Mouse (Mus musculus) liver, embryonic 11.5 days (tissue): ENCODE results near the gene Gdpd5. TPM values are rescaled to one million over a fixed set of nuclear protein-coding genes. Genes with fewer than 3 reads are reported as not detected.

ENCODE experiments used
- ATAC-seq: fragments of 200-750 bp; cut with Nextera tagmentation; replicated peaks from 2 replicates; pipeline ENCODE4 v1.8.0; 2017; ENCODE audit warnings: moderate number of reproducible peaks, mild to moderate bottlenecking, moderate TSS enrichment, moderate library complexity; ENCODE audit not compliant: low FRiP score
- DNase-seq: peaks from one replicate; pipeline ENCODE4 v3.0.0-alpha.2; 2017; ENCODE audit warnings: low spot score
- H3K27ac ChIP-seq: fragments of 300-500 bp; sonication (generic); 2 replicates; pipeline ENCODE4 v1.5.1; 2014; ENCODE audit warnings: mild to moderate bottlenecking, low read depth, low read length, control low read depth
- H3K27me3 ChIP-seq: fragments of 300-500 bp; sonication (generic); replicated peaks from 2 replicates; pipeline ENCODE4 v1.6.1; 2014; ENCODE audit warnings: low read length, mixed read lengths; ENCODE audit not compliant: control insufficient read depth, insufficient read depth
- H3K36me3 ChIP-seq: fragments of 300-500 bp; sonication (generic); 2 replicates; pipeline ENCODE4 v1.6.1; 2014; ENCODE audit warnings: mild to moderate bottlenecking, low read length, moderate library complexity, mixed read lengths; ENCODE audit not compliant: control insufficient read depth, insufficient read depth
- H3K4me1 ChIP-seq: fragments of 300-500 bp; sonication (generic); replicated peaks from 2 replicates; pipeline ENCODE4 v1.6.1; 2014; ENCODE audit warnings: low read length, mixed read lengths; ENCODE audit not compliant: control insufficient read depth, insufficient read depth
- H3K4me2 ChIP-seq: fragments of 300-500 bp; sonication (generic); 2 replicates; pipeline ENCODE4 v1.6.1; 2014; ENCODE audit warnings: mild to moderate bottlenecking, control low read depth, moderate library complexity
- H3K4me3 ChIP-seq: fragments of 300-500 bp; sonication (generic); 2 replicates; pipeline ENCODE4 v1.5.1; 2014; ENCODE audit warnings: low read depth, low read length, control low read depth
- H3K9ac ChIP-seq: fragments of 300-500 bp; sonication (generic); 2 replicates; pipeline ENCODE4 v1.6.1; 2014; ENCODE audit warnings: low read depth, low read length, control low read depth
- H3K9me3 ChIP-seq: fragments of 300-500 bp; sonication (generic); 2 replicates; pipeline ENCODE4 v1.6.1; 2016; ENCODE audit warnings: low read length, inconsistent platforms, mixed read lengths; ENCODE audit not compliant: control insufficient read depth
- WGBS: fragments of 180-500 bp; shearing (Covaris S2); extraction: QIAGEN DNeasy Blood & Tissue Kit; methylation state at CpG from one replicate; pipeline ENCODE4 v1.1.7; 2014; 5-methylcytosine and 5-hydroxymethylcytosine counted together
- polyA plus RNA-seq: library from polyadenylated mRNA; unstranded; fragments of >200 nt; fragmentation: Nextera tagmentation; extraction: Ambion mirVana; gene quantifications from 2 replicates; pipeline ENCODE4 v1.2.1, GENCODE M21; 2014

The Gdpd5 gene
- polyA plus RNA-seq = 5.7 and 7.5 TPM in 2 replicates

DNA sequence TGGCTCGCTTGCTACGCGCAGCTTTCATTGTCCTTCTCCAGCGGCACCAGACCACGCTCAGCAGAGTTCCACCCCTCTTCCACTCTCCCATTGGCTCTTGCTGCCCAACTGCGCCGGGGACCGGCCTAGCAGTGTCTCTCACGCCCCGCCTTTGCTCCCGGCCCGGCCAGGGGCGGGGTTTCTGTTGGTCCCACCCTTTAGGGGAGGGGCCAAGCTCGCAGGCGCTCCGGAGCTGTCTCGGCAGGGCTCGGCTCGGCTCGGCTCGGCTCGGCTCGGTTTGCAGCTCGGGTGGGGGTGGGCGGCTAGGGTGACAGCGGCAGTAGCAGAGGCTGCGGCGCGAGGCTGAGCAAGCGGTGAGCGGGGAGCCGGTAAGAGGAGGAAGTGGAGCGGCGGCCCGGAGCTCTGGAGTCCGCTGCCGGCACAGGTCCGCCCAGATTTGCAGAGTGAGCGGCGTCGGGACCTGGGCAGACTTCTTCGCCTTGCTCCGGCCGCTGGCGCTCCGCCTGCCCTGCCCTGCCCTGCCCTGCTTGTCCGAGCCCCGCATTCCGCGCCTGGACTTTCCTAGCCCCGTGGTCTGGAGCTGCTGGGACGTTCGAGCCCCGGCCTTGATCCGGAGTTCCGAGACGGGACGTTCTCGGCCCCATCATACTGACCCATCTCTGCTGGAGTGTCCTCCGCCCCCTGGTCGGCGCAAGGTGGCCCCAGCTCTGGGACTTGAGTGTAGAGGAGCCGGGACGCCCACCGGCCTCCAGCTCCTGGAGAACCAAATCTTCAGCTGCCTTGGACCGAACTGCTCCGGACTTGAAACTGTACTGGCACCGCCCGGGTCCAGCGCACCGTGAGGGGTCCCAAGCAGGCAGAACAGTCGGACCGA is at the start of gene Gdpd5:
Gdpd5 (plus strand) TSS at position 201 of the 874 bp plus-strand sequence.
- no peaks in the 10 kb centered on the region for H3K36me3 ChIP-seq
- peak; percentile 100 for DNase-seq
- peak within 1 kb of the TSS; percentile 66; the same call in 1 of the 2 replicates for H3K27ac ChIP-seq
- peak within 1 kb of the TSS; percentile 66 for H3K9ac ChIP-seq
- ATAC-seq = peak; percentile 98
- no peaks in the 10 kb centered on the region for H3K9me3 ChIP-seq
- peaks cover 20% of the 10 kb centered on the region for H3K27me3 ChIP-seq
- under 1% methylated on average over 73 of the region's 73 CpGs for WGBS
- peaks cover 8% of the 10 kb centered on the region for H3K4me1 ChIP-seq
- peak within 1 kb of the TSS; percentile 60 for H3K4me3 ChIP-seq
- H3K4me2 ChIP-seq = peak within 1 kb of the TSS; percentile 94

DNA sequence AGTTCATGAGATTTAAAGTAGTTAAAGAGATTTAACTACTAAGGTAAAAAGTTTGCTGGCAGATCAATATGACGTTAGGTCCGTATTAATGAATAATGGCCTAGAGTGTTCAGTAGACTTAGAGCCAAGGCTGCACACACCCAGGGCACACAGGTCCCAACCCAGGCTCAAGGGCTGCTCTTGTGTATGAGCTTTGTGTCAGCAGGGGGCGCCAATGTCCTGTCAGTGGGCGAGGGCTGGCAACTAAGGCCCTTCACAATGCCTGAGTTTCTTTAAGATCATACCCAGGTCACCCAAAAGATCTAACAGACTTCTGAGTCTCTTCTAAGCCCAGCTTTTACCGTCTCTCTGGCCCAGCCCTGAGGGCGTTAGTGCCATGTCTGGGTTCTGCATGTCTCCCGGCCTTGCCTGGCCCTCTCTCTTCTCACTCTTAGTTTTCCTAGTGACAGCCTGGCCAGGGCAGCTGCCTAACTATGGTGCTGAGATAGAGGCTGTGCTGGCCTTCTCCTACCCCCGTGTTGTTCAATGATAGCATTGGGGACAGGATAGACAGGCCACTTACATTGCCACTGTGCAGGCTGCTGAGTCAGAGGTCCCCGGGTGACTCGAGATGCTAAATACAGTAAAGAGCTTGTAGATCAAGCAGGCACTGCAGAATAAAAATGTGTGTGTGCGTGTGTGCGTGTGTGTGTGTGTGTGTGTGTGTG is 48.3 kb upstream of the Gdpd5 start:
- Histone ChIP-seq H3K4me2 (no peak overlapping the region), H3K9ac (no peak overlapping the region), H3K36me3 (no peaks in the 10 kb centered on the region), H3K27me3 (no peaks in the 10 kb centered on the region), H3K27ac (no peak overlapping the region), H3K9me3 (no peaks in the 10 kb centered on the region), H3K4me3 (no peak overlapping the region), H3K4me1 (no peaks in the 10 kb centered on the region)
- 46% methylated on average over 12 of the region's 12 CpGs for WGBS
- ATAC-seq = no peak
- peak; percentile 74 for DNase-seq

DNA sequence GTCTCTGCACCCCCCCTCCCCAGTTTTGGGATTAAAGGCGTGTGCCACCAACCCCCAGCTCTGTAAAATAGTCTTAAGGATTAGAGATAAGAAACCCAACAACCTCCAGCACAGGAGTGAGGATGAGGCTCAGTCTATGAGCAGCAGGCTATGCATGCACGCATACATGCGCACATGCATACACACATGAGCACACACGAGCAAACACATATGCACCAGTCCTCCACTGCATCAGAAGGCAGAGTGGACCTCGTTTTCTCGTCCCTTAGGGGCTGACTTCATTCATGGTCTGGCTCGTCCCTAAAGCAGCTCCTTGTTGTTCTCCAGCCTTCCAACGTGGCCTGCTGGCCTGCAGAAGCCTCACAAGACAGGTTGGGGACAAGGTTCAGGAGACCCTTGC is 40.5 kb upstream of the Gdpd5 start:
- Histone ChIP-seq H3K9me3 (no peaks in the 10 kb centered on the region), H3K27me3 (no peaks in the 10 kb centered on the region), H3K27ac (no peak overlapping the region), H3K4me1 (no peaks in the 10 kb centered on the region), H3K9ac (no peak overlapping the region), H3K4me2 (no peak overlapping the region), H3K36me3 (peaks cover 6% of the 10 kb centered on the region), H3K4me3 (no peak overlapping the region)
- WGBS = 78% methylated on average over 8 of the region's 8 CpGs
- DNase-seq = no peak
- no peak for ATAC-seq

GRCm38 (mm10) chr7:99343577-99343976 is 37.6 kb upstream of the Gdpd5 start:
- Histone ChIP-seq H3K4me3 (no peak overlapping the region), H3K27me3 (no peaks in the 10 kb centered on the region), H3K9ac (no peak overlapping the region), H3K4me1 (no peaks in the 10 kb centered on the region), H3K27ac (no peak overlapping the region), H3K9me3 (no peaks in the 10 kb centered on the region), H3K36me3 (peaks cover 14% of the 10 kb centered on the region), H3K4me2 (no peak overlapping the region)
- 78% methylated on average over 4 of the region's 4 CpGs for WGBS
- ATAC-seq = no peak
- DNase-seq = no peak

DNA sequence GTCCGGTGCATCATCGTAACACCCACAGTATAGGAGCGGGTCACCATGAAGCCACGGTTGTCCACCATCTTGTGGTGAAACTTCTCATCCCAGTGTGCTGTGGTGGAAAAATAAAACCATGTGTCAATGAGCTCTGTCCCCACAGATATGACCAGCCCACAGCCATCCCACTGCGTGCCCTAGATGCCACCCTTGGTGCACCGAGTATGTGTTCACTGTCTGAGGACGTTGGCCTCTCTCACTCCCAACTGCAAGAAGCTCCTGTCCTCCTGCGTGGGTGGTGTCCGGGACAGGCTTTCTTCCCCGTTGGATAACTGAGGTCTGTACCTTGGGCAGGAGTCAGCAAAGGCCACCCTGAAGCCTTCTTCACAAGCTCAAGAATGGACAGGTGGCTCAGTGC is 33.9 kb upstream of the Gdpd5 start:
- H3K36me3 ChIP-seq = peaks cover 21% of the 10 kb centered on the region
- no peak for DNase-seq
- no peak overlapping the region for H3K4me2 ChIP-seq
- no peak for ATAC-seq
- 94% methylated on average over 10 of the region's 10 CpGs for WGBS
- H3K27me3 ChIP-seq = peaks cover 5% of the 10 kb centered on the region
- H3K4me3 ChIP-seq = no peak overlapping the region
- H3K9ac ChIP-seq = no peak overlapping the region
- H3K27ac ChIP-seq = no peak overlapping the region
- no peaks in the 10 kb centered on the region for H3K9me3 ChIP-seq
- H3K4me1 ChIP-seq = peaks cover 3% of the 10 kb centered on the region; the same call in 1 of the 2 replicates

- peaks cover 15% of the 10 kb centered on the region for H3K27me3 ChIP-seq
- peaks cover 5% of the 10 kb centered on the region; the same call in 1 of the 2 replicates for H3K4me1 ChIP-seq
- H3K9me3 ChIP-seq = no peaks in the 10 kb centered on the region
- H3K4me2 ChIP-seq = no peak overlapping the region
- H3K27ac ChIP-seq = no peak overlapping the region
- no peak overlapping the region for H3K9ac ChIP-seq
- peaks cover 17% of the 10 kb centered on the region for H3K36me3 ChIP-seq
- H3K4me3 ChIP-seq = no peak overlapping the region
- DNase-seq (no peak), ATAC-seq (no peak)
- WGBS = 93% methylated on average over 26 of the region's 26 CpGs
Measured at GRCm38 (mm10) chr7:99348883-99349282, 32.3 kb upstream of the Gdpd5 start.

GRCm38 (mm10) chr7:99349782-99350720 is 31.2 kb upstream of the Gdpd5 start:
- ATAC-seq (no peak), DNase-seq (no peak)
- H3K9me3 ChIP-seq = no peaks in the 10 kb centered on the region
- WGBS = 72% methylated on average over 9 of the region's 9 CpGs
- H3K27me3 ChIP-seq = peaks cover 15% of the 10 kb centered on the region
- peak overlapping the region; percentile 57 for H3K4me3 ChIP-seq
- peak overlapping the region; percentile 57 for H3K4me2 ChIP-seq
- peak overlapping the region; percentile 64; the same call in 1 of the 2 replicates for H3K9ac ChIP-seq
- H3K4me1 ChIP-seq = peaks cover 5% of the 10 kb centered on the region; the same call in 1 of the 2 replicates
- H3K36me3 ChIP-seq = peaks cover 16% of the 10 kb centered on the region
- no peak overlapping the region for H3K27ac ChIP-seq
